Mouse (Mus musculus) forebrain, postnatal 0 days (tissue): ENCODE results near the gene 1700024P04Rik. TPM values are rescaled to one million over a fixed set of nuclear protein-coding genes. Genes with fewer than 3 reads are reported as not detected.

ENCODE experiments used
- ATAC-seq: fragments of 200-750 bp; cut with Nextera tagmentation; 2 replicates; pipeline ENCODE4 v1.8.0; 2017; ENCODE audit warnings: mild to moderate bottlenecking, moderate library complexity
- DNase-seq: peaks from one replicate; pipeline ENCODE4 v3.0.0-alpha.2; 2015
- H3K27ac ChIP-seq: fragments of 300-500 bp; sonication (generic); 2 replicates; pipeline ENCODE4 v1.5.1; 2014; ENCODE audit warnings: low read depth, mild to moderate bottlenecking, antibody characterized with exemption, low read length, moderate library complexity, mixed read lengths
- H3K27me3 ChIP-seq: fragments of 300-500 bp; sonication (generic); 2 replicates; pipeline ENCODE4 v1.6.1; 2014; ENCODE audit warnings: mild to moderate bottlenecking, low read length, mixed read lengths; ENCODE audit not compliant: insufficient read depth
- H3K36me3 ChIP-seq: fragments of 300-500 bp; sonication (generic); 2 replicates; pipeline ENCODE4 v1.6.1; 2014; ENCODE audit warnings: mild to moderate bottlenecking, moderate library complexity; ENCODE audit not compliant: insufficient read depth
- H3K4me1 ChIP-seq: fragments of 300-500 bp; sonication (generic); 2 replicates; pipeline ENCODE4 v1.6.1; 2014; ENCODE audit warnings: antibody characterized with exemption; ENCODE audit not compliant: insufficient read depth
- H3K4me2 ChIP-seq: fragments of 300-500 bp; sonication (generic); 2 replicates; pipeline ENCODE4 v1.6.1; 2014; ENCODE audit warnings: low read depth, mild to moderate bottlenecking, moderate library complexity
- H3K4me3 ChIP-seq: fragments of 300-500 bp; sonication (generic); 2 replicates; pipeline ENCODE4 v1.5.1; 2014; ENCODE audit warnings: low read depth, low read length, mixed read lengths
- H3K9ac ChIP-seq: fragments of 300-500 bp; sonication (generic); 2 replicates; pipeline ENCODE4 v1.6.1; 2014; ENCODE audit warnings: mild to moderate bottlenecking
- H3K9me3 ChIP-seq: fragments of 300-500 bp; sonication (generic); 2 replicates; pipeline ENCODE4 v1.6.1; 2016; ENCODE audit warnings: low read length
- CTCF ChIP-seq: sonication (generic); IDR thresholded peaks from 2 replicates; pipeline ENCODE4 v1.5.1; 2016; ENCODE audit warnings: antibody characterized with exemption, control low read depth, low read depth
- WGBS: fragments of 180-500 bp; shearing (Covaris S2); extraction: QIAGEN DNeasy Blood & Tissue Kit; methylation state at CpG from one replicate; pipeline ENCODE4 v1.1.7; 2014; 5-methylcytosine and 5-hydroxymethylcytosine counted together
- polyA plus RNA-seq: library from polyadenylated mRNA; unstranded; fragments of >200 nt; fragmentation: Nextera tagmentation; extraction: Ambion mirVana; gene quantifications from 2 replicates; pipeline ENCODE4 v1.2.1, GENCODE M21; 2015
- total RNA-seq: library from RNA; depleted of rRNA; stranded (reverse); fragments of >200 nt; gene quantifications from 2 replicates; pipeline ENCODE4 v1.2.3, GENCODE M21; 2014

1700024P04Rik gene
- total and polyA plus RNA-seq, 2 experiments from 2014 or later, result not detected

- H3K27ac ChIP-seq, result no peak overlapping the region
- H3K4me2 ChIP-seq, result no peak overlapping the region
- H3K4me1 ChIP-seq, result no peaks in the 10 kb centered on the region
- H3K4me3 ChIP-seq, result no peak overlapping the region
- H3K27me3 ChIP-seq, result no peaks in the 10 kb centered on the region
- no peak overlapping the region for H3K9ac ChIP-seq
- ATAC-seq (no peak), DNase-seq (no peak)
- WGBS, result 58% methylated on average over 5 of the region's 5 CpGs
- H3K9me3 ChIP-seq, result no peaks in the 10 kb centered on the region
- no peaks in the 10 kb centered on the region for H3K36me3 ChIP-seq
- TF ChIP-seq CTCF, result no peak
These were observed 17.8 kb downstream of the 1700024P04Rik start for GRCm38 (mm10) chr13:98966583-98966982.

DNA sequence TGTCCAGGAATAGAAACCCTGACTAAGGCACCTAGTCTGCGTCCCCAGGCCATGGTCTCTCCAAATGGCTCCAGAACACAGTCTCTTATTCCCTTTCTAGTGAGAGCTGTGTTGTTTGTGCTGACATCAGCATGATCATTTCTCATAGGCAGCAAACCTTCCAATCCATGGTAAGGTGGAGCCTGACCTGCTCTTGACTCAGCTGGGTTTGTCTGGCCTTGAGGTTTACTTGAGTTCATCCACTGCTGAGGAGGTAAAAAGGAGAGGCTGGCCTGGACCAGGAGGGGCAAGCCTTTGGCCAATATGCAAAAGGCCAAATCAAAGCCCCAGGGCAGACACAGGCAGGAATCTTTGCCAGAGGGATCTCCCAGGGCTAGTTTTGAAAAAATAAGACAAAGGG, 20.8 kb downstream of the 1700024P04Rik start:
- Histone ChIP-seq H3K4me2 (no peak overlapping the region), H3K4me3 (no peak overlapping the region), H3K4me1 (no peaks in the 10 kb centered on the region), H3K27ac (no peak overlapping the region), H3K27me3 (no peaks in the 10 kb centered on the region), H3K9me3 (no peaks in the 10 kb centered on the region), H3K9ac (no peak overlapping the region), H3K36me3 (no peaks in the 10 kb centered on the region)
- no peak for DNase-seq
- ATAC-seq, result no peak
- WGBS, result 97% methylated on average over 1 of the region's 1 CpGs
- TF ChIP-seq CTCF, result no peak

- no peaks in the 10 kb centered on the region for H3K9me3 ChIP-seq
- no peaks in the 10 kb centered on the region for H3K4me1 ChIP-seq
- ATAC-seq, result no peak
- WGBS, result 34% methylated on average over 2 of the region's 2 CpGs
- DNase-seq, result no peak
- no peaks in the 10 kb centered on the region for H3K36me3 ChIP-seq
- no peak overlapping the region for H3K27ac ChIP-seq
- H3K4me2 ChIP-seq, result no peak overlapping the region
- no peak for TF ChIP-seq CTCF
- H3K27me3 ChIP-seq, result no peaks in the 10 kb centered on the region
- H3K9ac ChIP-seq, result no peak overlapping the region
- H3K4me3 ChIP-seq, result no peak overlapping the region
These were observed 26.2 kb downstream of the 1700024P04Rik start for GRCm38 (mm10) chr13:98958177-98958576.

- no peak for ATAC-seq
- no peak overlapping the region for H3K4me2 ChIP-seq
- no peak overlapping the region for H3K9ac ChIP-seq
- no peaks in the 10 kb centered on the region for H3K36me3 ChIP-seq
- H3K9me3 ChIP-seq, result no peaks in the 10 kb centered on the region
- TF ChIP-seq CTCF, result no peak
- no peak overlapping the region for H3K27ac ChIP-seq
- no peaks in the 10 kb centered on the region for H3K27me3 ChIP-seq
- H3K4me3 ChIP-seq, result no peak overlapping the region
- no peaks in the 10 kb centered on the region for H3K4me1 ChIP-seq
- WGBS, result 88% methylated on average over 2 of the region's 2 CpGs
- DNase-seq, result no peak
These were observed 28.2 kb downstream of the 1700024P04Rik start for GRCm38 (mm10) chr13:98956209-98956608.

DNA sequence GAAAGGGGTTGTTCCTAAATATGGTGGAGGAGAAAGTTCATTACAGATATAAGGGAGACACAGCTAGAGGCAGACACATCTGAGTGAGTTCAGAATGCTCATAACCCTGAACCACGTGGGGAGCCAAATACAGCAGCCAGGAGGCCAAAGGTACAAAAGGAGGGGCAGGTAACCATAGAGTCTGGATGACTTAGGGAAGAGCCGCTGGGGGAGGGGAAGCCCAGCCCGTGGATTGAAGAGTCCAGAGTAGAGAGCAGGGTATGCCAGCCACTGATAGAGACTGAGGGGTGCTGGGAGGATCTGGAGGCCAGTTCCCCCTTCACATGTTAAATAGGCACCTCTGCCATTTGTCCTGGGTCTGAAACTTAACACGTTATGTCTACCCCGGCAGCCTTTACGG, 28.7 kb downstream of the 1700024P04Rik start:
- ATAC-seq (no peak), DNase-seq (no peak)
- H3K4me3 ChIP-seq, result no peak overlapping the region
- H3K9ac ChIP-seq, result no peak overlapping the region
- no peak for TF ChIP-seq CTCF
- 65% methylated on average over 6 of the region's 6 CpGs for WGBS
- no peak overlapping the region for H3K27ac ChIP-seq
- no peak overlapping the region for H3K4me2 ChIP-seq
- no peaks in the 10 kb centered on the region for H3K36me3 ChIP-seq
- H3K27me3 ChIP-seq, result no peaks in the 10 kb centered on the region
- H3K4me1 ChIP-seq, result no peaks in the 10 kb centered on the region
- H3K9me3 ChIP-seq, result no peaks in the 10 kb centered on the region

- H3K4me1 ChIP-seq, result no peaks in the 10 kb centered on the region
- H3K27me3 ChIP-seq, result no peaks in the 10 kb centered on the region
- ATAC-seq, result no peak
- 58% methylated on average over 5 of the region's 5 CpGs for WGBS
- H3K9ac ChIP-seq, result no peak overlapping the region
- H3K4me3 ChIP-seq, result no peak overlapping the region
- DNase-seq, result no peak
- H3K4me2 ChIP-seq, result no peak overlapping the region
- no peaks in the 10 kb centered on the region for H3K36me3 ChIP-seq
- no peak for TF ChIP-seq CTCF
- H3K27ac ChIP-seq, result no peak overlapping the region
- H3K9me3 ChIP-seq, result no peaks in the 10 kb centered on the region
These were observed 29.1 kb downstream of the 1700024P04Rik start for GRCm38 (mm10) chr13:98955226-98955625.

- no peaks in the 10 kb centered on the region for H3K9me3 ChIP-seq
- H3K4me3 ChIP-seq, result no peak overlapping the region
- 53% methylated on average over 5 of the region's 5 CpGs for WGBS
- no peaks in the 10 kb centered on the region for H3K27me3 ChIP-seq
- ATAC-seq, result no peak
- no peaks in the 10 kb centered on the region for H3K36me3 ChIP-seq
- peak; percentile 53 for DNase-seq
- H3K9ac ChIP-seq, result no peak overlapping the region
- H3K4me1 ChIP-seq, result no peaks in the 10 kb centered on the region
- no peak overlapping the region for H3K27ac ChIP-seq
- TF ChIP-seq CTCF, result no peak
- H3K4me2 ChIP-seq, result no peak overlapping the region
These were observed 30.5 kb downstream of the 1700024P04Rik start for GRCm38 (mm10) chr13:98953830-98954229.

DNA sequence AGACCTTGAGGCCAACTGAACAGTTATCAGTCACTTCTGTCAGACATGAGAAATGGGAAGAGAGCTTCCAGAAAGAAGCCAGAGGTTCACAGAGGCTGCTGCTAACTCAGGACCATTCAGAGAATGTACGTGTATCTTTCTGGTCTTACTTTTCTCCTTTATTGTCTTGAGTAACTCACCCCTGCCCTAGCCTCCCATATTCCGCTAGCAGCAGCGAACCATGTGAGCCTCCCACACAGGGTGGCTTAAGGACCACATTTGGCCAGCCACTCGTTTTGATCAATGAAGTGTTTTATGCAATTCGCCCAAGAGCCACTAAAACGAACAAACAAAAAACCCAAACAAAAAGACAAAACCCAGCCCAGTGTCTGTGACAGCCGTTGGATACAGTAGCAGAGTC, 32.4 kb downstream of the 1700024P04Rik start:
- no peaks in the 10 kb centered on the region for H3K27me3 ChIP-seq
- WGBS, result 56% methylated on average over 7 of the region's 7 CpGs
- no peak overlapping the region for H3K9ac ChIP-seq
- no peak overlapping the region for H3K27ac ChIP-seq
- DNase-seq (no peak), ATAC-seq (no peak)
- H3K4me1 ChIP-seq, result no peaks in the 10 kb centered on the region
- TF ChIP-seq CTCF, result no peak
- H3K36me3 ChIP-seq, result no peaks in the 10 kb centered on the region
- no peak overlapping the region for H3K4me3 ChIP-seq
- H3K4me2 ChIP-seq, result no peak overlapping the region
- no peaks in the 10 kb centered on the region for H3K9me3 ChIP-seq
